Mouse (Mus musculus): ENCODE data around the gene Pigq. TPM values are rescaled to one million over a fixed set of nuclear protein-coding genes. Genes with fewer than 3 reads are reported as not detected.
A peak's percentile ranks its signal among the peaks of the same experiment; 100 is the strongest.

Gene Pigq
- 48.5 and 65.5 TPM in 2 replicates for polyA plus RNA-seq (2012; ENCODE audit: insufficient read depth, low replicate concordance)

GRCm38 (mm10) chr17:25944366-25945163 lies at the start of gene Pigq, which contains the start of gene Nhlrc4:
TSS of gene Pigq (minus strand) at chr17:25944936.
TSS of gene Nhlrc4 (minus strand) at chr17:25944961.
- no peaks in the 10 kb centered on the region for H3K9me3 ChIP-seq
- H3K4me3 ChIP-seq (replicated peaks) = no peak within 1 kb of the TSS
- peaks cover 4% of the 10 kb centered on the region for H3K36me3 ChIP-seq (replicated peaks; ENCODE audit: low read length)
- peaks cover 35% of the 10 kb centered on the region for H3K27me3 ChIP-seq (replicated peaks)
- H3K4me1 ChIP-seq = peaks cover 58% of the 10 kb centered on the region
- TF ChIP-seq FLI1 (IDR thresholded peaks at IDR 0.05; ENCODE audit: low read length) (no peak), GATA1 (IDR thresholded peaks at IDR 0.05; ENCODE audit: borderline replicate concordance, low read length) (no peak)

DNA sequence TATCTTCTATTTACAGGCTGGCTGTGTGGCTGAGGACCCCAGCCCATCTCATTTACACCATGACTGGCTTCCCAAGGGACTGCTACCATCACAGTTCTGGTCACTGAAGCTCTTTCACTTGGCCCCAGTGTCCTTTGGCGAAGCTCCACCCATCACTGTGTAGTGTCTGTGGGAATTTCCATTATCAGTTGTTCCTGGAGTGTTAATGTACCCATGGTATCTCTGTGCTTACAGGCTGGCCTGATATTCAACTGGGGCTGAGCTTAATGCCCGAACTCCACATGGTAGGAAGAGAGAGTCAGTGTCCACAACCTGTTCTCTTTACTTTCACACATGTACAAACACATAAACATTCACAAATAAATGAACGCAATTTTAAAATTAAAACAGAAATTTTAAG lies 48.8 kb upstream of the Pigq start:
- no peaks in the 10 kb centered on the region for H3K9me3 ChIP-seq
- peaks cover 57% of the 10 kb centered on the region for H3K4me1 ChIP-seq
- TF ChIP-seq GATA1 (IDR thresholded peaks at IDR 0.05; ENCODE audit: borderline replicate concordance, low read length) = no peak
- no peak for TF ChIP-seq FLI1 (IDR thresholded peaks at IDR 0.05; ENCODE audit: low read length)
- no peak overlapping the region for H3K4me3 ChIP-seq (replicated peaks)
- H3K27me3 ChIP-seq (replicated peaks) = peaks cover 40% of the 10 kb centered on the region
- H3K36me3 ChIP-seq (replicated peaks; ENCODE audit: low read length) = peaks cover 19% of the 10 kb centered on the region

- TF ChIP-seq GATA1 (IDR thresholded peaks at IDR 0.05; ENCODE audit: borderline replicate concordance, low read length) = no peak
- TF ChIP-seq FLI1 (IDR thresholded peaks at IDR 0.05; ENCODE audit: low read length) = no peak
- Histone ChIP-seq H3K4me3 (replicated peaks) (no peak overlapping the region), H3K4me1 (peaks cover 54% of the 10 kb centered on the region), H3K9me3 (no peaks in the 10 kb centered on the region), H3K36me3 (replicated peaks; ENCODE audit: low read length) (peaks cover 19% of the 10 kb centered on the region), H3K27me3 (replicated peaks) (peaks cover 29% of the 10 kb centered on the region)
These were observed 47.5 kb upstream of the Pigq start for GRCm38 (mm10) chr17:25992274-25992673.

- Histone ChIP-seq H3K4me3 (replicated peaks) (peak overlapping the region; percentile 21), H3K27me3 (replicated peaks) (peaks cover 22% of the 10 kb centered on the region), H3K4me1 (peaks cover 59% of the 10 kb centered on the region), H3K9me3 (no peaks in the 10 kb centered on the region), H3K36me3 (replicated peaks; ENCODE audit: low read length) (peaks cover 19% of the 10 kb centered on the region)
- TF ChIP-seq GATA1 (IDR thresholded peaks at IDR 0.05; ENCODE audit: borderline replicate concordance, low read length) (no peak), FLI1 (IDR thresholded peaks at IDR 0.05; ENCODE audit: low read length) (no peak)
These were observed 45.6 kb upstream of the Pigq start for GRCm38 (mm10) chr17:25990331-25990730.

DNA sequence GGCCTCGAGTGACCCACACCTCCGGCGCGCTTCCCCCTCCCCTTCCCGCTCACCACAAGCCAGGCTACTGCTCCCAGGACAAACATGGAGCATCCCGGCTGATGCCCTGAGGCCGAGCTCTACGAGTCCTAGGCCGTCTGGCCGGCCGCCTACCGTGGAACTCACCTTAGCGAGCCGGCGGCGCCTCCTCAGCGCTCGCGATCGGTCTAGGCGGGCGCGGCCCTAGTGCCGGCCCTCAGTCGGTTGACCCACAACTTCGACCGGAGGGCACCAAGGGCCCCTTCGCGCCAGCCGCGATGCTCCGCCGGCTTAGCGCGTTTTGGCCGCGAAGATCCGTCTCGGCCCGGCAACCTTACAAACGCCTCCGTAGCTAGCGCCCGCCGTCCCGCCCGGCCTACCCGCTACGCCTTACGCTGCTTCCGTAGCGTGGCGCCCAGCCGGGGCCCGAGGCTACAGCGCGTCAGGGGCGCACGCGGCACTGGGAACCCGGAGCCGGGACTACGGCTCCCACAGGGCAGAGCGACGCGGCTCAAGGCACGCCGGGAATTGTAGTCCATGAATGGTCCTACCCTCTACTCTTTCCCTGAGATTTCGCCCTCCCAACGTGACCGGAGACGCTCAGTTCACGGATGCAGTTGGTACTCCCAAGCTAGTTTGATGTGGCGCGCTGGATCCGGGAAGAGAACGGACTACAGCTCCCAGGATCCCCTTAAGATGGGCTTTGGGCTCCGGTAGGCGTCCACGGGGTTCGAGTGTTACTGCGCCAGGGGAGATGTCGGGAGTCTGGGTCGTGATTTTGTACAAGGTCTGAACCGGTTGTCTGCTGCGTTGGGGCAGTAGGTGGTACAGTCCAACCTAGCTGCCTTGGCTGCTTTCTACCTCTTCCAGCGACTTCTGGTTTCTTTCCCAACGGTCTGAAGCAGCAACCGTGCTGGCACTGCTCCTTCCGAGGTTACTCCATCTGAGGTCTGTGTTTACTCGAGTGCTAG lies 40.9 kb upstream of the Pigq start, which contains the start of gene Capn15:
Gene Capn15 (minus strand): TSS at position 491 of the 989 bp plus-strand sequence.
- peak within 1 kb of the TSS; percentile 97 for H3K4me3 ChIP-seq (replicated peaks)
- TF ChIP-seq FLI1 (IDR thresholded peaks at IDR 0.05; ENCODE audit: low read length) = no peak
- TF ChIP-seq GATA1 (IDR thresholded peaks at IDR 0.05; ENCODE audit: borderline replicate concordance, low read length) = no peak
- peaks cover 5% of the 10 kb centered on the region for H3K36me3 ChIP-seq (replicated peaks; ENCODE audit: low read length)
- peaks cover 17% of the 10 kb centered on the region for H3K27me3 ChIP-seq (replicated peaks)
- H3K9me3 ChIP-seq = no peaks in the 10 kb centered on the region
- H3K4me1 ChIP-seq = peaks cover 62% of the 10 kb centered on the region

DNA sequence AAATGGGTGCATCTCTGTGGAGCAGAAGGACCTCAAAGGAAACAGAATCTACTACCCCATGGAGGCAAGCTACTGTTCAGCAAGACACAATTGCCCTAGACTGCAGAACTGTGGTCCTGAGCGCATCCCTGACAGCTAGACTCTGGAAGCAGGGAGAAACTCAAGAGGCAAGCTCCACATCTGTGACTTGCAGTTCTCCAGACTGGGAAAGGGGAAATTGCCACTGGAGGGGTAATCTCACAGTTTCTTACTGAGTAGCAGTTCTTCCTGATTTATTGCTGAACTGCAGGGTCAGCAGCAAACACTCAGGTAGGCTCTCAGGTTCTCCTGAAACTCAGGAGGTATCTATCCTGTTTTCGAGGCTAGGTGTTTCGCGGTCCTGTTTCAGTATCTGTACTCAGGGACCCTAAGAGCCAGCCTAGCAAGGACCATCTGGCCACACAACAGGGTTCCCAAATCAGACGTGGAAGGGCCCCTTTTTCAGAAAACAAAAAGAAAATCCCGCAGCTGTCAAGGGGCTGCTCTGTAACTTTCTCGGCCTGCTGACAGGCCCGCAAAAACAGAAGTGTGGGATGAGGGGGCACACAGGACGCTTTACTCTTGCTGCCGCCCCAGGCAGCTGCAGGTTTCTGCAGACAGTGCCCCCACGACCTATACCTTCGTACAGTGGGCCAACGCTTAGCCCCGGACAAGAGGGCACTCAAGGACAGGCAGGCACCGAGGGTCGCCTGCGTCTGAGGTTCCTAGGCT lies 40.0 kb upstream of the Pigq start:
- peaks cover 4% of the 10 kb centered on the region for H3K36me3 ChIP-seq (replicated peaks; ENCODE audit: low read length)
- H3K9me3 ChIP-seq = no peaks in the 10 kb centered on the region
- H3K4me3 ChIP-seq (replicated peaks) = peak overlapping the region; percentile 97
- peaks cover 62% of the 10 kb centered on the region for H3K4me1 ChIP-seq
- H3K27me3 ChIP-seq (replicated peaks) = peaks cover 17% of the 10 kb centered on the region
- no peak for TF ChIP-seq GATA1 (IDR thresholded peaks at IDR 0.05; ENCODE audit: borderline replicate concordance, low read length)
- no peak for TF ChIP-seq FLI1 (IDR thresholded peaks at IDR 0.05; ENCODE audit: low read length)

GRCm38 (mm10) chr17:25984066-25984465 lies 39.3 kb upstream of the Pigq start:
- TF ChIP-seq FLI1 (IDR thresholded peaks at IDR 0.05; ENCODE audit: low read length) (no peak), GATA1 (IDR thresholded peaks at IDR 0.05; ENCODE audit: borderline replicate concordance, low read length) (no peak)
- Histone ChIP-seq H3K9me3 (no peaks in the 10 kb centered on the region), H3K27me3 (replicated peaks) (peaks cover 17% of the 10 kb centered on the region), H3K4me1 (peaks cover 64% of the 10 kb centered on the region), H3K36me3 (replicated peaks; ENCODE audit: low read length) (peaks cover 4% of the 10 kb centered on the region), H3K4me3 (replicated peaks) (no peak overlapping the region)

DNA sequence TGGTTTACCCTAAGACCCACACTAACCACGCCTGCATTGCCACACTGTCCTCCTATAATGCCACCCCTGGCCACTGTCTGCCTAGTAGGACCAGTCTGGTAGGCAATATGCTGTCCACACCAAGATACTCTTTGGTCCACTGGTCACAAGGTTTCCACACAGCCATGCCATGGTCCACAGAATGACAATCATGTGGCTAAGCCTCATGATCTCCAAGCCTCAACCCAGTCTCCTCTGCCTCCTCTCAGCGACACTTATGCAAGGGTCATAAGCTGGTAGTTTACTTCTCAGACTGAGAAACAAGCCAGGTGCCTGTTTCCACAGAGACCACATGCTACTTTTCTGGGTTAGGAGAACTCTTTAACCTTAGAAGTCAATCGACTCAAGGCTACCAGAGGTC lies 38.2 kb upstream of the Pigq start:
- H3K4me1 ChIP-seq = peaks cover 73% of the 10 kb centered on the region
- no peak for TF ChIP-seq GATA1 (IDR thresholded peaks at IDR 0.05; ENCODE audit: borderline replicate concordance, low read length)
- TF ChIP-seq FLI1 (IDR thresholded peaks at IDR 0.05; ENCODE audit: low read length) = no peak
- no peaks in the 10 kb centered on the region for H3K9me3 ChIP-seq
- peaks cover 7% of the 10 kb centered on the region for H3K36me3 ChIP-seq (replicated peaks; ENCODE audit: low read length)
- H3K4me3 ChIP-seq (replicated peaks) = peak overlapping the region; percentile 55
- H3K27me3 ChIP-seq (replicated peaks) = peaks cover 17% of the 10 kb centered on the region

- peaks cover 75% of the 10 kb centered on the region for H3K4me1 ChIP-seq
- H3K36me3 ChIP-seq (replicated peaks; ENCODE audit: low read length) = peaks cover 9% of the 10 kb centered on the region
These were observed 36.1 kb upstream of the Pigq start for GRCm38 (mm10) chr17:25980854-25981253.

More at GRCm38 (mm10) chr17:25980854-25981253, 36.1 kb upstream of the Pigq start:
- H3K27me3 ChIP-seq (replicated peaks) = peaks cover 10% of the 10 kb centered on the region
- H3K9me3 ChIP-seq = no peaks in the 10 kb centered on the region
- no peak overlapping the region for H3K4me3 ChIP-seq (replicated peaks)
- TF ChIP-seq GATA1 (IDR thresholded peaks at IDR 0.05; ENCODE audit: borderline replicate concordance, low read length) (no peak), FLI1 (IDR thresholded peaks at IDR 0.05; ENCODE audit: low read length) (no peak)

Data from megakaryocyte, embryonic 14.5 days (primary cell).